Mouse (Mus musculus): ENCODE results near the gene Cdkn1b.

- TF ChIP-seq CTCF (IDR thresholded peaks at IDR 0.05; ENCODE audit: borderline replicate concordance, insufficient read depth, low read length) (no peak), POLR2A (IDR thresholded peaks at IDR 0.05; ENCODE audit: low read depth, low read length) (no peak)
These were observed 29.0 kb downstream of the Cdkn1b start for GRCm38 (mm10) chr6:134949241-134949640.
